Mouse (Mus musculus): ENCODE results near the gene Eef1akmt2.

Gene Eef1akmt2

DNA sequence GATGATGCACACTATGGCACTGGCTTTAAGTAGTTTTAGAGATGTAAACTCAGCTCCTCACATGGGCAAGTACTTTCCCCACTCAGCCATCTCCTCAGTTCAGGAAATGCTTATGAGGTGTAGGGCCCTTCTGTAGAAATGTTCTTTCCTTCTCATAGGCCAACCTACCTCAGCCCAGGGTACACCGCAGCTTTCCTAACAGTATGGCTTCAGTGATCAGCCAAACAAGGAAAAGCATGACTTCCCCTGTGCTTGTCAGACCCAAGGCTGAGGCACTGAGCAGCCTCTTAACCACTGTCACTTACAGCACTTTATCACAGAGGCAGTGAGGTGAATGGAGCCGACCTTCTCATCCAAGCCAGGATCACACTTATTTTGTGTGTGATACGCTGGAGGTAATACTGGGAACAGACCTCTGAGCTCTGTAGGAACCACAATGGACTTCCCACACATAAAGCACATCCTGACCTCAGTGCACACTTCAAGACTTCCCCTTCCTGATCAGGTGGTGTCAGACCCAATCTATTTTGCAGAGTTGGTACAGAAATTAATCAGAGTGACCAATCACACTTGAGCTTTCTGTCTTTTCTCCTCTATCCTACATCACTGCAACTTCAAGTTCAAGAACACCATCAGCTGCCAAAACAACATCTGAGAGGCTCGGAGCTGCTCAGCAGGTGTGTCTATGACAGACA is 64.8 kb downstream of the Eef1akmt2 start:
- no peak for DNase-seq (ENCODE audit: low spot score)

DNA sequence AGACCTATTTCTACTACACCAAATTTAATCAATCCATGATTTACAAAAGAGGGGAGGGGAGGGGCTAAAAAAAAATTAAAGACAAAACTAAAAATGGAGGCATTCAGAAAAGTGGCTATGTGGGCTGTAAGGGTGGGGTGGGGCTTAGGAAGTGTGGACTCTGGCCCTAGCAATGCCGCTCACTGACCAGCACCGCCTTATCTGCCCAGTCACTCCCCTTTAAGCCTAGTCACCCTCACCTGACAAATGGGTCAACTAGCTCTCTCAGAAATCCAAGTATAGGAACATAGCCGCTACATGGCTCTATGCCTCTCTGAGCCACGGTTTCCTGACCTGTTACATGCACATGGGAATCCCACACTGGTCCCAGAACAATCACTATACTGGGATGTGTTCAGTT is 65.5 kb downstream of the Eef1akmt2 start:
- no peak for DNase-seq (ENCODE audit: low spot score)

GRCm38 (mm10) chr7:132786522-132786921 is 66.0 kb downstream of the Eef1akmt2 start:
- no peak for DNase-seq (ENCODE audit: low spot score)

DNA sequence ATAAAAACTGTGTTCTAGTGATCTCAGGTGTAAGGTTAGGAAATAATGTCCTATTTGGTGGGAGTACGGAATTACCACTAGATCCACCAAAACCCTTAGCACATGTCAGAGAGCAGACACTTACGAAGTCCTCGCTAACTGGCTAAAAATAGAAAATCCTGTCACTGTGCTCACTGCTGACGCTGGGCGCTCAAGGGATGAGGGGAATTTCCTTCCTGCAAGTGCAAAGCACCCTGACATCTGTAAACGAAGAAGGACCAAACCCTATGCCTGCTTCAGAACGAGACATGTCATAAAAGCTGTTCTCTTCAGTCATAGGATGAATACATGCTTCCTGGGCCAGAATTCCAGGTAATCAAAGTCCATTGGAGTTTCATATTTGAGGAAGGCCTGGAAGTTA is 66.5 kb downstream of the Eef1akmt2 start:
- DNase-seq (ENCODE audit: low spot score) = no peak

DNA sequence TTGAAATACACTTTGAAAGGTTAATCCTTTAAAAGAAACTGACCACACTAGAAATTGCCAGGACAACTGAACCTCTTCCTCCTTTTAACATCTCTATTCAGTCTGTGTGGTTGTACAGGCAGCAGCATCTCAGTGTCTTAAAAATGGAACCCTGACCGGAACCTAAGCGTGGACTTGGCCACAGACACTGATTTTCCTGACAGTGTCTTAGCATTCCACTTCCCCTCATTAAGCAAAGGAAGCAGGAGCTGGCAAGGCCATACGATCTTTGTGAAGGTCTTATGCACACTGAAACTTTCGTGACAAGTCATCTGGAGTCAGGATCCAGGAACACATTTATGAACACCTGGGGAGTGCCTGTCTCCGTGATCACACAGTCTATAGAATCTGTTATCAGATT is 68.4 kb downstream of the Eef1akmt2 start:
- DNase-seq (ENCODE audit: low spot score) = no peak

- DNase-seq (ENCODE audit: low spot score) = no peak
Observed at GRCm38 (mm10) chr7:132781850-132782249, 70.6 kb downstream of the Eef1akmt2 start.

DNA sequence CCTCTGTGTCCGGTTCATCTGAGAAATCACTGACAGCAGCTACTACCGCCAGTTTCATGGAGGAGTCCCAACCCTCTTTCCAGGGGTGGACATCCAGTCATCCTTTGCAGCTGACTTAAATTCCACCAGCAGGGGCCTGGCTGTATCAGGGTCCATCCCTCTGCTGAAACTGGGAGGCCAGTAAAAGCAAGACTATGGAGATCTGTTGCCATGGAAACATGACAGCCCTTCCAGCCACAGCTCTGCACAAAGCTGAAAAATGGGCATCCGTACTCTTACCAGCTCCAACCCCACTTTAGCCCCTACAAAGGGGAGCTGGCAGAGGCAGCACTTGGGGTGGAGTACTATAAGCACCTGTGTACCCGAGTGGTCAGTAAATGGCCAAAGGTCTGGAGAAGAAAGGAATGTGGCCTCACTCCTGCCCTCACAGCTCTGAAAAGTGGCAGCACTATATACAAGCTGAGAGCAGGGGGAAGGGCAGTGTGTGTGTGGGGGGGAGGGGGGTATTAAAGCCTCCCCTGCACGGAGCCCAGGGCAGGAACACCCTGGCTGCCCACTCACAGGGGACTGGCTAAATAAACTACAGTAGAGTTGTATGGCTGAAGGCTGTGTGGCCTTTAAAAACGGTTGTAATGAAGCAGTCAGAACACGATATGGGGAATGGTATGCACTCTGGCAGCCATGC is 71.2 kb downstream of the Eef1akmt2 start:
- no peak for DNase-seq (ENCODE audit: low spot score)

- DNase-seq (ENCODE audit: low spot score) = peak; percentile 37
Observed at GRCm38 (mm10) chr7:132780611-132781010, 71.9 kb downstream of the Eef1akmt2 start.

DNA sequence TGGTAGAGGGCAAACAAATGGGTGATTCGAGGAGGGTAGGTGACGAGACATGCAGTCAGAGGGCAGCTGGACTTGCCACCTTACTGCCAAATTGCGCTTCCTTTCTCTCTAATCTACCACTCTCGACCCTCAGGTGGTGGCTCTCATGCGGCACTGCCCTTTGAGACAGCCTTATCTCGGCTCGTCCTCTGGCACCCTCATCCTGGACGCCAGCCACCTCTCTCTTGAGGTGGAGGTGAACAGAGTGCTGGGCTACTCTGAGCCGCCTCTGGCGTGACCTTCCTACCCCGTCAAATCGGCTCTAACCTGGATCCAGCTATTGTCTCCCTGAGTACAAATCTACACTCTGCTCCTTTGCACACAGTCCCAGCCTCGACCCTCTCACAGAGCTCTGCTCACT is 73.8 kb downstream of the Eef1akmt2 start:
- DNase-seq (ENCODE audit: low spot score) = no peak

- no peak for DNase-seq (ENCODE audit: low spot score)
Observed at GRCm38 (mm10) chr7:132777728-132778453, 74.6 kb downstream of the Eef1akmt2 start.

Measured in ovary, adult 18-20 months (tissue).